Mouse (Mus musculus): Measurements from ENCODE around the gene Kif24.

- TF ChIP-seq CTCF (IDR thresholded peaks at IDR 0.05; ENCODE audit: low read depth) (no peak), EP300 (optimal IDR thresholded peaks at IDR 0.05) (no peak)
These were observed 31.2 kb upstream of the Kif24 start for GRCm38 (mm10) chr4:41495850-41496249.

Data from stomach, postnatal 0 days (tissue).